Mouse (Mus musculus) lung, adult 2 months (tissue): ENCODE results near the gene Adgrg6.

Experiments used
- CTCF ChIP-seq: fragments of 200-500 bp; IDR thresholded peaks from 2 replicates; pipeline ENCODE4 v1.5.1; 2011; ENCODE audit warnings: mild to moderate bottlenecking, low read length, control low read depth; ENCODE audit not compliant: insufficient read depth
- POLR2A ChIP-seq: fragments of 200-500 bp; IDR thresholded peaks from 2 replicates; pipeline ENCODE4 v1.6.1; 2011; ENCODE audit warnings: low read depth, mild to moderate bottlenecking, control low read depth, low read length, borderline replicate concordance; ENCODE audit errors: extremely low read depth

DNA sequence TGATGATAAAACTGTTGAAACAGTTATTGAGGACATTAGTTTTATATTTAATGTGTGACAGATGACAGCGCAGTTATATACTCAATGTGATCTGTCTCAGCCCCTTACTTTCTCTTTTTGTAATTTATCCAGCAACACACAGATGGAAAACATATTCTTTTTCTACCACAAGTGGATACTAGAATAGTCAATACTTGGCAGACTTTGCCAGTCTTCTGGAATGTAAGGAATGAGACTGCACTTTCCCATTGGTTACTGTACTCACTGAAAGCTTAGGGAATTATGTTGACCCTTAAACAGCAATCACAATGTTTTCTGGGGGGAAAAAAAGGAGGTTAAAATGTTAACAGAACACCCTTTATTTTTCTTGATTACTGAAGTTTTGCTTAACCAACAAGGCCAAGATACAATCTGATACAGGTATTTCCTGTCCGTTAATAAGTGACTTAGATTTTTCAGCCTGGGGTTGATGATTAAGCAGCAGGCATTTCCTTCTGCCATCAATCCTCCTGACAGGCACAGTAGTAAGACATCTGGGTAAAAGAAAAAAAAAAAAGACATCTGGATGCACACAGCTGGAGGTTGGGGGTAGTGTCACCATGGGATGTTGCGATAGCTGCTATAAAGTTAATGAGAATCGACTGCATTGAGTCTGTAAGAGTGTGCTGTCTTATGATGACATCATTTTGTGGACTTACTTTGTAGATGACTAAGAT is 81.5 kb downstream of the Adgrg6 start:
- TF ChIP-seq POLR2A: no peak
- TF ChIP-seq CTCF: no peak
